Mouse (Mus musculus) brown adipose tissue, adult 24 weeks (tissue): ENCODE results near the gene Msl3l2. TPM values are rescaled to one million over a fixed set of nuclear protein-coding genes. Genes with fewer than 3 reads are reported as not detected.

Experiments used
- H3K27ac ChIP-seq: fragments of 200-500 bp; replicated peaks from 2 replicates; pipeline ENCODE4 v1.5.1; 2012; ENCODE audit warnings: low read depth, mild to moderate bottlenecking, low read length
- H3K4me1 ChIP-seq: fragments of 200-500 bp; 2 replicates; pipeline ENCODE4 v1.6.1; 2012; ENCODE audit warnings: low read length, mixed read lengths; ENCODE audit not compliant: control insufficient read depth, insufficient read depth, insufficient read length
- H3K4me3 ChIP-seq: fragments of 200-500 bp; 2 replicates; pipeline ENCODE4 v1.5.1; 2012; ENCODE audit warnings: low read depth, mild to moderate bottlenecking, low read length, moderate library complexity; ENCODE audit not compliant: insufficient read depth
- polyA plus RNA-seq: library from polyadenylated mRNA; stranded (reverse); fragments of >200 nt; gene quantifications from 2 replicates; pipeline ENCODE4 v1.2.4, GENCODE M21; 2012; ENCODE audit not compliant: missing spikeins, insufficient read depth, insufficient read length

Gene Msl3l2
- 0.79 and 1.4 TPM in 2 replicates for polyA plus RNA-seq

DNA sequence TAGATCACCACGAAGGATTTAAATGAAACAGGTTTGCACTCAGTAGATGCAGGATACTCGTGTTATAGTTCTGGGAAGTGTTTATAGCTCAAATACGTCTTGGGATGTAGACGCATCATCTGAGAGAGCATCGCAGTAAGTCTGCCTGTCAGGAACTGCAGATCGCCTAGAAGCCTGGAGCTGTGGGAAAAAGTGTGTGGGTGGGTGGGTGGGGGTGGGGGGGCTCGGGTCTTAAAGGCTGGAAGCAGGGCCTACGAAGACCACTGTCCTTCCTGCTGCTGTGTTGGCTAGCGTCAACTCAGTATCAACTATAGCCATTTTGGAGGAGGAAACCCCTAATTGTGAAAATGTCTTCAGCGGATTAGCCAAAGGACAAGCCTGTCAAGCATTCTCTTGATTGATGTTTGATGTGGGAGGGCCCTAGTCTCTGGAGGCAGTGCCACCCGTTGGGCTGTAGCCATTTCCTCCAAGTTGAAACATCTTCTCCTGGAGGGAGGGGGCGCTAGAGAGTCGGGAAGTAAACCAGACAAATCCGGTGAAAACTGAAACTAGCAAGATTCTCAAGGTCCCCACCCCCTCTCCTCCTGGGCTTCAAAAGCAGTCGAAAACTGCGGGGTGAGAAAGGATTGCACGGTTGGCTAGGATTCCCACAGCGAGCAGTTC lies at the start of gene Msl3l2:
Gene Msl3l2 (plus strand): TSS at position 585 of the 663 bp plus-strand sequence.
- Histone ChIP-seq H3K4me3 (peak within 1 kb of the TSS; percentile 83), H3K27ac (peak within 1 kb of the TSS; percentile 60), H3K4me1 (peaks cover 2% of the 10 kb centered on the region; the same call in 1 of the 2 replicates)

DNA sequence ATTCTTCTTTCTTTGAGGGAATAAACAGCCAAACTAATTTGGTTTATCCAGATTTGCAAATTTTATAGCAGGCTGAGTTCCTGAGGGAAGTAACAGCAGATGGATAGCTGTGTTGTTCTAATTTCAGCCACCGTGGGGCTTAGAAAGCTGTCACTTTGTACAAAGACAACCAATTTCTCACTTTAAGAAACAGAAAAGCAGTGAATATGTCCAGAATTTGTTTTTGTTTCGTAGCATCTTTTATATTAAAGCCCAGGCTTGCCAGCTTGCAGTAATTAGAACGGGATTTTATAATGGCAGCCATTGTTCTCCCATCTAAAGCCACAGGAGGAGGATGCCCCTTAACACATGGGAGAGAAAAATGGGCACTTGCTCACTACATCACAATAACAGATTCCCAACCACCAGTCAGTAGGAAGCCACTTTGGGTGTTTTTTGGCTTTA lies 47.7 kb upstream of the Msl3l2 start:
- Histone ChIP-seq H3K4me1 (no peaks in the 10 kb centered on the region), H3K27ac (no peak overlapping the region), H3K4me3 (no peak overlapping the region)

DNA sequence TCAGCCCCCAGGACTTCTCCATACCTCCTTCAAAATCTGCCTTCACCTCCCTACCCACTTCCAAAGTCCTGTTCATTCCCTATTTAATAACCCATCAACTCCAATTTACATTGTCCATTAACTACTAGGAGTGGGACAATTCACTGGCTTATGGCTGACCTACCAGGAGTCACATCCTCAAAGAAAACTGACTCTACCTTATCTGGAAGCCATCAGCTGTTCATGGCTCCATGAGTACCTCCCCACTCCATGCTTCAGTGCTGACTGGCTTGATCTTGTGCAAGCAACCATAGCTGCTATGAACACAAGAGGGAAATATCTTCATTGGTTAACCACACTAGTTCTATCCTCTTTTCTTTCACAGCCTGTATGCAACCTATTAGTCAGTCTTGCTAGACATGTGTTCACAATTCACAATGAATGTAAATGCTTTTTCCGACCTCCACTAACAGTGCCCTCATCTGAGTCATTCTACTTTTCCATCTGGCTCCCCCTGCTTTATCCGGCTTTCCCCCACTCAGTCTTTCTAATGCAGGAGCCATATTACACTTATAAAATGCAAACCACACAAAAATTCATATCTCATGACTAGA lies 45.4 kb upstream of the Msl3l2 start:
- no peak overlapping the region for H3K27ac ChIP-seq
- no peaks in the 10 kb centered on the region for H3K4me1 ChIP-seq
- H3K4me3 ChIP-seq: no peak overlapping the region

DNA sequence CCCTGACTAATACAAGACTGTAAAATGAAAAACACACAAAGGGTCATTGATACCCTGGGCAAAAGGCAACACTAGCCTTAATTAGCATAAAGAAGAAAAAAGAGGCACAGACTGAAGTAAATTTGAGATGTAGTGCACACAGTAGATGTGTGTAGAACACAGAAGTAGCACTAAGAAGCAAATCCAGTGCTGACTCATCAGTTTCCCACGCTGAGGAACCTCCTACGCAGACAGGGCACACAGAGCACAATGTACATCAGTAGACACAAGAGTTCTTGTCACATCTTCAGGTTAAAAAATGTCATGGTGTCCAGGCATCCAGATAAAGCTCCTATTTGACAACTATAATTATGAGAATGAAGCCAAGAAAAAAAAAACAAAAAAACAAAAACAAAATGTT lies 44.0 kb upstream of the Msl3l2 start:
- no peak overlapping the region for H3K4me3 ChIP-seq
- H3K4me1 ChIP-seq: no peaks in the 10 kb centered on the region
- no peak overlapping the region for H3K27ac ChIP-seq

DNA sequence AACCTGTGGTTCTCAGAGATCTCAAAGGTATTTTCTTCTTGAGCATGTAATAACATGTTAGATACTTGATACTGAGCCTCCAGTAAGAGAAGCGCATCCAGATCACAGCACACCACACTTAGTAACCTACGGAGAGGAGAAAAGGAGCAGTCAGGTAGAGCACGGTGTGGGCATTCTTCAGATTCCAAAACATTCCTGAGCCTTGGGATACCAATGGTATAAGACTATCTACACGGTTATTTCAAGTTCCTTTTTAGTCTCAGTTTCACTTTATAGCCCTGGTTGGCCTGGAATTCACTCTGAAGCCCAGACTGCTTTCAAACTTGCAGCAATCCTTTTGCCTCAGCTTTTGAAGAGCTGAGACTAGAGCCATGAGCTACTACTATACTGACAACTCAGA lies 17.0 kb upstream of the Msl3l2 start:
- no peak overlapping the region for H3K27ac ChIP-seq
- H3K4me1 ChIP-seq: no peaks in the 10 kb centered on the region
- no peak overlapping the region for H3K4me3 ChIP-seq

DNA sequence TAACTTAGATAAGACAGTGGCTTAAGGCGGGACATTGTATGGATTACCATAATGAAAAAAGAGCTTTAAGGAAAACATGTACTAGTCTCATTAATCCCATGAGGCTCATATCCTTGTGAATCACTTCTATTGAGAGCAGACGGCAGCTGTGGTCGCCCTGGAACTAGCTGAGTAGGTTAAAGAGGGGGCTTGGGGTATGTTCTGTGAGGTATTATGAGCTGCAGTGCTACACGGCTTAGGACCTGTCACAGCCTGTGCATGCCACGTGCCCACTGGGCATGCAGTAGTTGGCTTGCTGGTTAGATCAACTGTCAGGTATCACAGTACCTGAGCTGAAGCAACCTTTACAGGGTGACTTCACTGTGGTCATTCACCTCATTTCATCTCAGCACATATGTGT lies 12.1 kb upstream of the Msl3l2 start:
- Histone ChIP-seq H3K4me1 (no peaks in the 10 kb centered on the region), H3K27ac (no peak overlapping the region), H3K4me3 (no peak overlapping the region)

DNA sequence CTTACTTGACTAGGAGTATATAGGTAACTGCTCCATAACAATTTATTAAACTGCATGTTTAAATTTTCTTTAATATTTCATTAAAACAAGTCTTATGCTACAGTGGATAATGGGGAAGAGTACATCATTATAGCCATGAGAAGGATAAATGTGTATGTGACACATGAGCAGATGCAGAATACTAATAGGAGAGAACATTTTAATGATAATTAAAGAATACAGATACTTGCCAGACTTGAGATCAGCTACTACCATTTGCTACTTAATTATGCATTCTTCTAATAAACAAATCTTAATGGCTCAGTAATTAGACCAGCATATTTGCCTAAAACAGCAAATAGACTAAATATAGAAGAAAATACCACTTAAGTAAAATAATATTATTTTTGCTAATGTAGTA lies 10.0 kb upstream of the Msl3l2 start:
- Histone ChIP-seq H3K4me3 (no peak overlapping the region), H3K27ac (no peak overlapping the region), H3K4me1 (no peaks in the 10 kb centered on the region)

DNA sequence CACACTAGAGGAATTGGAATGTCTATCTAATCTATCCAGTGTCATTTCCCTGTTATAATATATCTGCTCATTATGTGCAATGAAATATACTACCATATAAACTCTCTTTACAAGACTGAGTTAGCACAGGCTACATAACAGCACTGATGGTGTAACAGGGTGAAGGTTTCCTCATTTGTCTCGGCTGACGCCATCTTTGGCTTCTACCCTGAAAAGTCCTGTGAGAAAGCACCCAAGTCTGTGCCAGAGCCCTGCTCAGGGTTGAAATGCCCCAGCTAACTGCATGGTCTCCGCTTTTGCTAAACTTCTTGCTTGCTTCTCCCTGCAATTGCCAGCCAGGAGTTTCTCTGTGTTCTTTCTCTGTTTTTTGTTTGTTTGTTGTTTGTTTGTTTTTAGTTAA lies 7.6 kb upstream of the Msl3l2 start:
- Histone ChIP-seq H3K4me3 (no peak overlapping the region), H3K27ac (no peak overlapping the region), H3K4me1 (no peaks in the 10 kb centered on the region)

DNA sequence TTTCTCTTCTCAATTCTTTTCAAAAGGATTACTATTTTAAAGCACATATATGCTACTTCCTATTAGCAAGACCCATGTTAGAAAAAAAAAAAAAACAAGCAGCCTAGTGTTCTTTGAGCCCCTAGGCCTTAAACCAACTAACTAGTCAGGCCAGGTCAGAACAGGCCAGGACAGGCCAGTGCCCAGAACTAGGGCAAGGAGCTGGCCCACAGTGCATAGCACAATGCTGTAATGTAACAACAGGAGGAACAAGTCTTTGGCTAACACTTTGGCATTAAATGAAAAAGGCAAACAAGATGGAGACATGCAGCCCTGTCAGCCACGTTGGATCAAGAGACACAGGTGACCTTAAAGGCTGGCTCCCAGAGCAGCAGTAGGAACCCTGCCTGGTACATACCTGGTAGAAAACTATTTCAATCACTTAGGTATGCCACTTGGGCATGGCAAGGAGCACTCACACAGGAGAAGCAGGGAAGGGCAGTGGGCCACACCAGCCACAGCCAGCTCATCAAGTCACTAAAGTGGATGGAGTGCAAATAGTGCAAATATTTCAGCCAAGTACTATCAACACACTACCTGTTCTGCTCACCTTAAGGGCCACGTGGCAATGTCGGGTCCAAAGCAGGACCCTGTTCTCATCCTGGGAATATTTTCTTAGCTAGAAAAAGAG lies 6.9 kb upstream of the Msl3l2 start:
- no peak overlapping the region for H3K4me3 ChIP-seq

DNA sequence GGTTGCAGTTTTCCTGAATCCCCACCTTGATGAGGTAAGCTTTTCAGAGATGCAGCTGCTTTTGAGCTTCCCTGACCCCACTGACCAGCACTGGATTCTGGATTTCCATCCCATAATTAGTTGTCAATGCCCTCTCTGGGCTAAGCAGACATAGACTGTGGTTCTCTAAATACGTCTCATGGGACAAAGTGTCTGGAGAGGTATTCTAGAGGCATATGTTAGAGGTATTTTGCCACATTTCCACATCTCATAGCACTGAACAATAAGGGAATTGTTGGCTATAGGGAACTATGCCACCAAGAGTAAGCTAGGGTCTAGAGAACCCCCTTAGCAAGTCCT lies 248 bp downstream of the Msl3l2 start:
- peak overlapping the region; percentile 83 for H3K4me3 ChIP-seq
- peak overlapping the region; percentile 60 for H3K27ac ChIP-seq
- peaks cover 2% of the 10 kb centered on the region; the same call in 1 of the 2 replicates for H3K4me1 ChIP-seq

More for the DNA sequence above, 6.9 kb upstream of the Msl3l2 start:
- no peaks in the 10 kb centered on the region for H3K4me1 ChIP-seq
- no peak overlapping the region for H3K27ac ChIP-seq

DNA sequence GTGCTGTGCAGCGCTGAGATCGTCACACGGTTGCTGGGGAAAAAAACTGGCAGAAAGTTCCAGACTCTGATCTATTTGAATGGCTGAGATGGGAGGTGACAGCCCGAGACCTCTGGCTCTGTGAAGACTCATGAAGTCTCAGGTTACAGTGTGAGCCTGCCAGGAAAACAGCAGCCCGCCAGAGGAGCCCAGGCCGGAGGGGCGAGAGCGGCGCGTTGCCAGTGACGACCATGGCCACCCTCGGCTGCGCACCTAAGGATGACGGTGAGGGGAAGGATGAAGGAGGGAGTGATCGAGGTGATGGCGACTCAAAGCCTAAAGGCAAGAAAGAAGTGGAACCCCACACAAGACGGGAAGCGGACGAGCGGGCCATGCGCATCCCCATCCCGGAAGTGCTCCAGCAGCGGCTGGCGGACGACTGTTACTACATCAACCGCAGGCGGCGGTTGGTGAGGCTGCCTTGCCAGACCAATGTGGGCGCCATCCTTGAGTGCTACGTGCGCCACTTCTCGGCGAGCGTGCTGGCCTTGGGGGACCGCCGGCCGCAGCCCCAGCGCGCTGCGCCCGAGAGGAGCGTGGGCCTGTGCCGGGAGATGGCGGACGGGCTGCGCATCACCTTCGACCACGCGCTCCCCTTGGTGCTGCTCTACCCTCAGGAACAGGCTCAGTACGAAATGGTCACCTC lies 8.4 kb downstream of the Msl3l2 start:
- no peaks in the 10 kb centered on the region; the same call in 1 of the 2 replicates for H3K4me1 ChIP-seq
- peak overlapping the region; percentile 59 for H3K4me3 ChIP-seq
- no peak overlapping the region for H3K27ac ChIP-seq

DNA sequence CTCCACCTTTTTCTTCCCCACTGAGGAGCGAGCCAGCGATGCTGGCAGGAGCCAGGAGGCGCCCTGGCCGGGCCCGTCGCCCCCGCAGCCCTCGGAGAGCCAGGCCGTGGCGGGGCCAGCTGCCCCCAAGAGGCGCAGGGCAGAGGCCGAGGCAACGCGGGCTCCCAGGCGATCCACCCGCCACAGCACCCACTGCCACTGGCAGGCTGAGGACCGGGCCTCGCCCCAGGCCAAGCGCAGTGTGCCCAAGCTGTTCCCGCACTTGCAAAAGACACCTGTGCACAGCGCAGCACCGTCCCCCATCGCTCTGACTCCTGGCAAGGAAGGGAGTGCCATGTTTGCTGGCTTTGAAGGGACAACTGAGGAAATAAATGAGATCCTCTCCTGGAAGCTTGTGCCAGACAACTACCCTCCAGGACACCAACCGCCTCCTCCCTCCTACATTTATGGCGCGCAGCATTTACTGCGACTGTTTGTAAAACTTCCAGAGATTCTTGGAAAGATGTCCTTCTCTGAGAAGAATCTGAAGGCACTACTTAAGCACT lies 9.0 kb downstream of the Msl3l2 start:
- Histone ChIP-seq H3K4me3 (peak overlapping the region; percentile 59), H3K4me1 (no peaks in the 10 kb centered on the region; the same call in 1 of the 2 replicates), H3K27ac (no peak overlapping the region)

DNA sequence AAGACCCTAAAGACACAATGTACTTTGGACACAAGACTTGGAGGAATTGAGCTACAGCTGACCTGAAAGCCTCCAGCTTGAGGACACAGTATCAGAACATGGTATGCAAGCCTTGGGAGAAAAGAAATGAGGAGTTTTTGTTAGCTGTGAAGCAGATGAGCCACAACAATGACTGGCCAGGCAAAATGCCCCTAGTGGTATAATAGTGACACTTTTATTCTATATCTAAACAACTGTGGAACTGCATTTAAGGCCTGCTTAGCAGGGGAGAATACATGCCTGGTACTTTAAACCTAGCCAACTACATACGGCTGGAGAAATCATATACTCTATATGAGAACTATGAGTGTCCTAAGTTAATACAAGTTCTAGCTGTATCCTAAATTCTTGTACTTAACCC lies 20.3 kb downstream of the Msl3l2 start:
- Histone ChIP-seq H3K27ac (no peak overlapping the region), H3K4me3 (no peak overlapping the region), H3K4me1 (no peaks in the 10 kb centered on the region)

DNA sequence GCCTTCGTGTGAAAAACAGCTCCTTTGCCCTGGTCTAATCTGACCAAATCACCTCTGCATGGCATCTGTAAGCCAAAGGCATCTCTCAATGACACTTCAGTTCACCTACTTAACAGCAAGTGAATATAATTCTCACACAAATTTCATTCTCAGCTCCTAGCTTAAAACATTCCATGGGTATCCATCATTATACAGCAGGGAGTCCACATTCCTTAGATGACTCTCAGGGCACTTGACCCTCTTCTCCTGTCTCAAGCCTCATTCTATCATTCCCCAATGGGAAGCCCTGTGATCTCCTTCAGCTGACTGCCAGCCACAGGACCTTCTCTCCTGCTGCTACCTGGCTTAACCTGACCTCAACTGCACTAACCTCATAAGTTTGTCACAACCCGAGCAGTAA lies 22.9 kb downstream of the Msl3l2 start:
- no peaks in the 10 kb centered on the region for H3K4me1 ChIP-seq
- H3K27ac ChIP-seq: no peak overlapping the region
- no peak overlapping the region for H3K4me3 ChIP-seq

DNA sequence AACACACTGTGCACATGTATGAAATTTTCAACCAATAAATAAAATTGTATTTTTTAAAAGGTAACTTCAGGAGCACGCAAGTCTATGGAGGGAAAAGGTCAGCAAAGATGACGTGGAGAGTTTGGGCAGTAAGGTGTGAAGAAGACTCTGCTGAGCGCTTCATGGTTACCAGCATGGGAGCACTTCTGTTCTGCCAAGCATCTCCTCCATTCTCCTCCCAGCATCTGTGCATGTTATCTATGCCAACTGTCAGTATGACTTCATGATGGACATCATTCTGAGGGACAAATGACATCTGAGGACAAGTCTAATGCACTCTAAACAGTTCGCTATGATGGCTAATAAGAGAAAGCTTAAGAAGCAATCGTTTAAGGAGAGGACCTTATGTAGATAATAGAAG lies 30.5 kb downstream of the Msl3l2 start:
- H3K27ac ChIP-seq: no peak overlapping the region
- no peaks in the 10 kb centered on the region for H3K4me1 ChIP-seq
- H3K4me3 ChIP-seq: no peak overlapping the region
